Mouse (Mus musculus) G1E (cell line): ENCODE measurements at regions not wholly inside any gene's neighbourhood (a gene's known extent, or its start where the extent isn't known, plus 50 kb on each side); places are given as distances from the start of the nearest gene placed in this dataset.

Source experiments
- ATAC-seq: 2 replicates; pipeline ENCODE4 v1.8.0; 2016; ENCODE audit warnings: mild to moderate bottlenecking; ENCODE audit not compliant: insufficient number of reproducible peaks, poor library complexity, low FRiP score, severe bottlenecking; ENCODE audit errors: extremely low read depth
- DNase-seq: peaks from one replicate; pipeline ENCODE4 v3.0.0; 2012; ENCODE audit warnings: low spot score
- H3K27me3 ChIP-seq: 2 replicates; pipeline ENCODE4 v1.6.1; 2012; ENCODE audit warnings: mild to moderate bottlenecking, low read length, inconsistent platforms; ENCODE audit not compliant: insufficient read depth
- H3K36me3 ChIP-seq: replicated peaks from 2 replicates; pipeline ENCODE3; 2012; ENCODE audit warnings: mild to moderate bottlenecking, inconsistent platforms
- H3K4me1 ChIP-seq: 2 replicates; pipeline ENCODE4 v1.6.1; 2012; ENCODE audit warnings: low read depth, low read length, inconsistent platforms, mixed read lengths; ENCODE audit not compliant: insufficient read depth
- H3K4me3 ChIP-seq: 2 replicates; pipeline ENCODE4 v1.5.1; 2012; ENCODE audit warnings: low read depth, mild to moderate bottlenecking, inconsistent platforms, low read length, moderate library complexity, mixed read lengths
- H3K9me3 ChIP-seq: replicated peaks from 2 replicates; pipeline ENCODE4 v1.6.1; 2012; ENCODE audit warnings: inconsistent platforms
- CTCF ChIP-seq: IDR thresholded peaks from 2 replicates; pipeline ENCODE4 v1.5.1; 2012; ENCODE audit warnings: low read depth, low read length, inconsistent platforms, mixed read lengths
- GATA1 ChIP-seq: IDR thresholded peaks from 2 replicates; pipeline ENCODE4 v1.6.1; 2012; ENCODE audit warnings: borderline replicate concordance, low read length, inconsistent platforms, mixed read lengths
- GATA2 ChIP-seq: IDR thresholded peaks from 2 replicates; pipeline ENCODE4 v1.6.1; 2012; ENCODE audit warnings: low read depth, low read length, inconsistent platforms, borderline replicate concordance
- POLR2AphosphoS5 ChIP-seq: IDR thresholded peaks from 2 replicates; pipeline ENCODE4 v1.6.1; 2012; ENCODE audit warnings: low read depth, low read length, inconsistent platforms; ENCODE audit not compliant: insufficient replicate concordance
- TAL1 ChIP-seq: conservative IDR thresholded peaks from 2 replicates; pipeline ENCODE4 v1.6.1; 2012; ENCODE audit warnings: low read depth, low read length, inconsistent platforms, mixed read lengths

DNA sequence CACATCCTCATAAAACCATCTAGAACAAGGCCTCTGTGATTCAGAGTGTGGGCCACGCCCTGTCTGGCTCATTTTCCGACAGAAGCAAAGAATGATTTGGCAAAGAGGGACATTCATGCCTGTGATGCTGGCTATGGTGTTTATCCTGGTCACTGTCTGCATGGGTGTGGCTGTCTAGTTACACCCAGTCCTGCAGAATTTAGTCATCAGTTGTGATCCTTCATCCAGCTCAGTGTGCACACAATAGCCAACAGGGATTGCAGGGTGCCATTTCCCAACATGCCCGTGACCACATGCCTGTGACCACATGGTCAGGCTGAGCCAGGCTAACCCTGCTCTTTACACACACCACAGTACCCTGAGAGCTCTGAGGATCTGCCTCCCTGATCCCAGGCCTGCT is 208.8 kb upstream of the Cep162 start:
- no peaks in the 10 kb centered on the region for H3K4me1 ChIP-seq
- TF ChIP-seq TAL1 (no peak), GATA2 (no peak)
- no peaks in the 10 kb centered on the region for H3K9me3 ChIP-seq
- no peak overlapping the region for H3K4me3 ChIP-seq
- H3K27me3 ChIP-seq = no peaks in the 10 kb centered on the region
- ATAC-seq (no peak), DNase-seq (no peak)
- H3K36me3 ChIP-seq = no peaks in the 10 kb centered on the region

DNA sequence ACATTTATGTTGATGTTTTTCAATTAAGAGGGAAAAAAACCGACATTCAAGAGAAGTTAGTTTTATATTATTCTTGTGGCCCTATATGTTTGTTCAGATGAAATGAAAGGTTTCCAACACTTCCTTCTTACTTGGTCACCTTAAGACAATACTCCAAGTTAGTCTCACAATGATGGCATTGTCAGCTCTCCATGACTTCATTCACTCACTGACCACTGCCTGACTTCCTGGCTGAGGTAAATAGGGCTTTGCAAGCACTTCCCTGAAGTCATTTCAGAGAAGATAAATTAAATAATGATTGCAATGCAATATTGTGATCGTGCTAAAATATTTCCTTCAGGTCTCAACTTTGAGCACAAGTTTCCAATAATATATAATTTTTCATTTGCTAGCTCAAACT is 197.9 kb upstream of the Cep162 start:
- Histone ChIP-seq H3K4me1 (no peaks in the 10 kb centered on the region), H3K36me3 (no peaks in the 10 kb centered on the region), H3K9me3 (no peaks in the 10 kb centered on the region), H3K4me3 (no peak overlapping the region), H3K27me3 (no peaks in the 10 kb centered on the region)
- DNase-seq (no peak), ATAC-seq (no peak)
- TF ChIP-seq GATA2 = no peak
- TF ChIP-seq GATA1 = no peak
- no peak for TF ChIP-seq TAL1

DNA sequence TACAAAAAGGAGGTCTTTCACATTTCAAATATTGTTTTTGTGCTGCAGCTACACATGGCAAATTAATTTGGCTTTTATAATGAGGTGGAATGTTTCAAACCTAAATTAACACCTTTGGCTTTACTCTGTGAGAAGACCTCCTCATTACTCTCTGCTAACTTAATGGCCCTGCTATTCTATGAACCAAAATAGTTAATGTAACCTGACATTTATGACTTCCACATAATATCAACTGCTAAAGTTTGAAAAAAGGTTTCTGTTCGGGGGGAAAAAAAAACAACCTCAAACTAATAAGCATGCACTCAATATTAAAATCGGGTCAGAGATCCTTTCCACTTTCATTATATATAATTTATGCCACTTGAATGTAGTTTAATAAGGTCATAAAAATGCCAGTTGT is 197.2 kb upstream of the Cep162 start:
- no peak for TF ChIP-seq CTCF
- no peak for TF ChIP-seq POLR2AphosphoS5
- no peak for TF ChIP-seq GATA2
- TF ChIP-seq GATA1 = no peak
- no peak for TF ChIP-seq TAL1

GRCm38 (mm10) chr9:87443467-87444235 is 188.3 kb upstream of the Cep162 start:
- Histone ChIP-seq H3K27me3 (no peaks in the 10 kb centered on the region), H3K9me3 (no peaks in the 10 kb centered on the region), H3K4me3 (no peak overlapping the region), H3K36me3 (no peaks in the 10 kb centered on the region), H3K4me1 (no peaks in the 10 kb centered on the region)
- DNase-seq (no peak), ATAC-seq (no peak)
- no peak for TF ChIP-seq GATA2
- no peak for TF ChIP-seq CTCF
- TF ChIP-seq TAL1 = no peak
- TF ChIP-seq GATA1 = no peak
- TF ChIP-seq POLR2AphosphoS5 = no peak

More for the DNA sequence above, 197.2 kb upstream of the Cep162 start:
- H3K4me1 ChIP-seq = no peaks in the 10 kb centered on the region
- no peak for ATAC-seq
- no peaks in the 10 kb centered on the region for H3K9me3 ChIP-seq
- no peaks in the 10 kb centered on the region for H3K36me3 ChIP-seq
- H3K27me3 ChIP-seq = no peaks in the 10 kb centered on the region
- no peak for DNase-seq
- no peak overlapping the region for H3K4me3 ChIP-seq

DNA sequence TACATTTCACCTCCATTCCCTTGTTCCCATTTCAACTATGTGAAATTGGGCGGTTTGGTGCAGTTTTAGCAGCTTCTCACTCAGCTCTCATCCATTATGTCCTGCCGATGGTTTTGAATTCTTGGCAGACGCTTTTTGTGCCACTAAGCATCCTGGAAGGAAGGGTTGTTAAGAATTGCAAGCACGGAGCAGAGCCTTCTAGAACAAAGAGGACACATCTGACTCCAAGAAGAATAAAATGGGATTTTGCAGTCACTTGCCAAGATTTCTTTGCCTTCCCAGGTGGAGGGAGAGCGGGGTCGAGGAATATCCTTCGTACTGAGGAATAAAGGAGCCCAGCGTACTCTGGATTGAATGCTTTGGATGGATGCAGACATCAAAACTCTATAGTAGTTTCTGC is 176.7 kb upstream of the Cep162 start:
- DNase-seq (no peak), ATAC-seq (no peak)
- Histone ChIP-seq H3K36me3 (no peaks in the 10 kb centered on the region), H3K9me3 (no peaks in the 10 kb centered on the region), H3K4me1 (no peaks in the 10 kb centered on the region), H3K27me3 (no peaks in the 10 kb centered on the region), H3K4me3 (no peak overlapping the region)
- TF ChIP-seq GATA1 = no peak

GRCm38 (mm10) chr9:87431523-87431922 is 176.2 kb upstream of the Cep162 start:
- H3K4me1 ChIP-seq = no peaks in the 10 kb centered on the region
- DNase-seq (no peak), ATAC-seq (no peak)
- TF ChIP-seq GATA1 = no peak
- no peak for TF ChIP-seq CTCF
- no peak for TF ChIP-seq POLR2AphosphoS5
- TF ChIP-seq GATA2 = no peak
- no peak for TF ChIP-seq TAL1
- no peaks in the 10 kb centered on the region for H3K36me3 ChIP-seq
- no peaks in the 10 kb centered on the region for H3K9me3 ChIP-seq
- H3K27me3 ChIP-seq = no peaks in the 10 kb centered on the region
- H3K4me3 ChIP-seq = no peak overlapping the region

DNA sequence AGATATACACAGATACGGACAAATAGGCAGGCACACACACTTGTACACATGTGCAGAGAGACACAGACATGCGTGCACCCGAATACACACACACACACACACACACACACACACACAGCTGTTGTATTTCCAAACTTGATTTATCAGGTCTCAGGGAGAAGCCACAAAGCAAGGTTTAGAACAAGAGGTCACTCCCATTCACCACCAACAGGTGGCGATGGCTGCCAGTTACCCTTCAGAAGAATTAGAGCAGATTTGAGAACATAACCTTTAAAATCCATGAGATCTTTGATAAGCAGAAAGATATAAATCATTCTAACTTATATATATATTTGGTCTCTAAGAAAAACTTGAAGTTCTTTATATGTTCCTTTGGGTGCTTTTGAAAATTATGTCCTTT is 169.9 kb upstream of the Cep162 start:
- no peaks in the 10 kb centered on the region for H3K36me3 ChIP-seq
- H3K4me3 ChIP-seq = no peak overlapping the region
- peaks cover 3% of the 10 kb centered on the region; the same call in 1 of the 2 replicates for H3K27me3 ChIP-seq
- H3K4me1 ChIP-seq = peaks cover 3% of the 10 kb centered on the region; the same call in 1 of the 2 replicates
- no peaks in the 10 kb centered on the region for H3K9me3 ChIP-seq
- TF ChIP-seq CTCF (peak; percentile 41; the same call in 1 of the 2 replicates), GATA2 (no peak)
- ATAC-seq = no peak
- DNase-seq = no peak
